Mouse (Mus musculus): ENCODE data around the gene Cx3cl1.

Gene Cx3cl1

GRCm38 (mm10) chr8:94803551-94803950 is 31.7 kb downstream of the Cx3cl1 start:
- no peak for DNase-seq

DNA sequence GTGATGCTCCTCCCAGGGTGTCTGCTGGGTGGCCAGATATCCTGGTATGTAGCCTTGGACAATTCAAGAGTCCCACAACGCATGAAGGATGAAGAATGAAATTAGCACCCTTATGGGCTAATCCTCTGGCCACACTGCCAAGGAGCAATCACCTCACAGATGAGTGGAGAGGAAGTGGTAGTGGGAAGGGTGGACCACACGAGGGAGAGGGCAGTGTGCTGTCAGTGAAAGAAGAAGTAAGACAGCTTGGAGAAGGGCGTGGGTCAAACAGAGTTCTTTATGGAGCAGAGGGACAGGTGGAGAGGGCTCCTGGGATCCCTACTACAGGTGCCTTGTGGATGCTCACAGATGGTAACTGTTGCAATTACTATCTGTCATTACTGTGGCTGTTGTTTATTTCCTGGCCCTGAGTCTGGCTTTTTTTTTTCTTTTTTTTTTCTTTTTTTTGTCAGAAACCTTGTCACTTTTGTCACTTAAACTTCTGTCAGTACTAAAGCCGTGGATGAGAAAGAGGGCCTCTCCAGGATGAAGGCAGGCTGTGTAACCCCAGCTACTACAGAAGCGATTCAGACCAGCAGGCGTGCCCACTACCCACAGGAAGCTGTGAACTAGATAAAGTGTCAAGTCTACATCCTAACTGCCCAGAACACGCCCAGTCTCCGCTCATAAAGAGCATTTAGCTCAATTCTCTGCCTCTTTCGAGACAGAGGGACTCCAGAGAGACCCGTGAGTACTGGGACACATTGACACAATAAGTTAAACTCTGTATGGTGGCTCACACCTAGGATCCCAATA is 32.9 kb downstream of the Cx3cl1 start:
- no peak for DNase-seq

GRCm38 (mm10) chr8:94805811-94806210 is 34.0 kb downstream of the Cx3cl1 start:
- DNase-seq: no peak

DNA sequence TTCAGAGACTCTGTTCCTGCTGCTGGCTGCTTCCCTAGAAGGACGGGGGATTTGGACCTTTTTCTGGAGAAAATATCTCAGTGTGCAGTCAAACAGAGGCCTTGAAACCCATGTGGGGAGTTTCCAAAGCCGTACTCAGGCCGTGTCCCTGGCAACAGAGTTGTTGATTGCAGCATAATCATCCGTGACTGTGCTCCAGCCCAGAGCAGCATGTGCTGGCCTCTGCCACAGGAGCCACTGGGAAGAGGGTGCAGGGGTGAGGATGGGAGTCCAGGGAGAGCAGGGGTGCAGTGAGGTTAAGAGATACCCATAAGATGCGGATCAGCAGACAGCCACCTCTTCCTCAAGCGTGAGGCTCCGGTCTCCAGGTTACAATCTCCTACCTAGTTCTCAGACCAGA is 35.7 kb downstream of the Cx3cl1 start:
- DNase-seq: no peak

DNA sequence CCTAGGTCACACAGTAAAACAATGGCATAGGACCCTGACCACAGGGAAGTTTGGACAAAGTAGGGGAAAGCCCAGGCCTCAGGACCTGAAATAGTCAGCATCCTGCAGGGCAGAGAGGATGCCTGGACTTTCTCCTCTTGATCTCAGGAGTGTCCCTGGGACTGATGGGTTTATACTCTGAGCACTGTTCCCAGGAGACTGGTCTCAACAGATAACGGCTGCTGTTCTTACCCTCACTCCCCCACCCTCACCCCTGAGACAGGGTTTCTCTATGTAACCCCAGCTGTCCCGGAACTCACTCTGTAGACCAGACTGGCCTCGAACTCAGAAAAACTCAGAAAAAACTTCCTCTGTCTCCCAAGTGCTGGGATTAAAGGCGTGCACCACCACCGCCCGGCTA is 36.6 kb downstream of the Cx3cl1 start:
- DNase-seq: no peak

GRCm38 (mm10) chr8:94810153-94810552 is 38.3 kb downstream of the Cx3cl1 start, which contains the start of gene Ccl17:
Gene Ccl17, plus strand, starts transcription at chr8:94810453.
- no peak for DNase-seq

DNA sequence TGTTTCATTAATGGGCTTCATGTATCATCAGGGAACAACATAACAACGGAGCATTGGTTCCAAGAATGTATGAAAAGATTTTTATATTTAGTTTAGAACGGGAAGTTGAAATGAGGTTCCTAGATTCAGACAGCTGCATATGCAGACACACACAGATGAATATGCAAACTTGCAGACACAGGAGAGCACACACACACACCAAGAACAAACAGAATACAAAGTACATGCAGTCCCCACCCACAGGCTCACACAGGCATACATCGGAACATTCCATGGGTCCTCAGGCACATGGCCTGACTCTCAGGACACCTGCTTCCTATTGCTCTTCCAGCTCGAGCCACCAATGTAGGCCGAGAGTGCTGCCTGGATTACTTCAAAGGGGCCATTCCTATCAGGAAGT is 39.0 kb downstream of the Cx3cl1 start:
- no peak for DNase-seq

DNA sequence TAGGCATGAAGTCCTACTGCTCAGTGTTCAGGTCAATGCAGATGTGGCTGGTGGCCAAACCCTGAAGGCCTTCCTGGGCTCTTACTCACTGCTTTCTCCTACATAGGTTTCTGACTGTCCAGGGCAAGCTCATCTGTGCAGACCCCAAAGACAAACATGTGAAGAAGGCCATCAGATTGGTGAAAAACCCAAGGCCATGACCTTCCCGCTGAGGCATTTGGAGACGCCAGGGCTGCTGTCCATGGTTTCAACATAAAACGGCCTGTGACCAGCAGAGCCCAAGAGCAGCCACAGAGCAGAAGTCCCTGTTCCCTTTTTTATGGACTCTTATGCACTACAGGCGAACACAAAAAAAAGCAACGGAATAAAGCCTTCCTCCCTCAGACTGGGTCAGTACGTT is 39.8 kb downstream of the Cx3cl1 start:
- no peak for DNase-seq

DNA sequence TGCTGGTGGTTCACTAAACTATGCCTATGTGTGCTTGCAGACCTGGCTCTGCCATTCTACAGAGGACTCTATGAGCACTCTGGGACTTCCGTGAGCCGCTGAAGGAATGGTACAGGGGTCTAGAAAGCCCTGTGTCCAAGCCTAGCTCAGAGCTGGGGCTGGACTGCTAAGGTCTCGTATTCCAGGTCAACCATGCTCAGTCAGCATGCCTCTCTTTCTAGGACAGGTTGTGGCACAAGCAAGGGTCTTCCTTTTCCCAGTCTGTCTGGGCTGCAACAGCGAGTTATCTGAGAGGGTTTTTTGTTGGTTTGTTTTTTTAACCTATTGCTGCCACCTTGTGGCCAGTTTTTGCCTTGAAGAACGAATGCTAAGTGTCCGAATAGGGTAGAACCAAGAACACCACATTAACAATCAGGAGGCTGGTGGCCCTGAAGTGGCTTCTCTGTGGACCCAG is 40.9 kb downstream of the Cx3cl1 start:
- peak; percentile 86 to 95 for DNase-seq

- peak; percentile 29 to 48 for DNase-seq
Observed at GRCm38 (mm10) chr8:94814556-94814955, 42.7 kb downstream of the Cx3cl1 start.

- DNase-seq: no peak
Observed at GRCm38 (mm10) chr8:94817933-94818332, 46.1 kb downstream of the Cx3cl1 start.

GRCm38 (mm10) chr8:94819671-94820179 is 47.9 kb downstream of the Cx3cl1 start:
- DNase-seq: no peak

DNA sequence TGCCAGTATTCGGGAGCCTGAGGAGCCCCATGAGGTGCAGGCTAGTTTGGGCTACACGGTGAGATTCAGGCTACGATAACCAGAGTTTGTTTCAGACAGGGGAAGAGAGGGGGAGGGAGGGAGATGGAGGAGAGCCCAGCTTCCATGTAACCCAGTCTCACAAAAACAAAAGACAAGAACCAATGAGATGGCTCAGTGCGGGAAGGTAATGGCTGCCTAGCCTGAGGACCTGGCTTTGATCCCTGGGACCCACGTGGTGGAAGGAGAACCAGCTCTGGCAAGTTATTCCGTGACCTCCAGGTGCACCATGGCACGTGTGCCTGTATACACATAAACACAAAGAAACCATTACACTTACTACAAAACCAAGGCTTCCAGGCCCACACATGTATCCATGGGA is 48.7 kb downstream of the Cx3cl1 start:
- DNase-seq: no peak

DNA sequence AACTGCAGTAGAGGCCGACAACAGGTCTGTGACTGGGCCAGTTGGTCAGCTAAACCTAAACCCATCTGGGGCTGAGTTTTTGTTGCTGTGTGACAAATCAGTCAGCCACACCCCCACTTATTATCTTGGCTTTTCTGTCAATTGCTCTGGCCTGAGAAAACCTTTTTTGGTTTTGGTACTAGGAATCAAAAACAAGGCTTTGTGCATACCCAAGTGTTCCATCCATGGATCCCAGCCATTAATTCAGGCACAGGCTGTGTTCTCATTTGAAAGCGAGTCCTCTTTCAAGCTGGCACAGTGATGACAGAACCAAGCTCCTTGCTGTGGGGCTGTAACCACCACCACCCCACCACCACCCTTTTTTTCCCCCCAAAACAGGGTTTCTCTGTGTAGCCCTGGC is 49.6 kb downstream of the Cx3cl1 start:
- no peak for DNase-seq

DNA sequence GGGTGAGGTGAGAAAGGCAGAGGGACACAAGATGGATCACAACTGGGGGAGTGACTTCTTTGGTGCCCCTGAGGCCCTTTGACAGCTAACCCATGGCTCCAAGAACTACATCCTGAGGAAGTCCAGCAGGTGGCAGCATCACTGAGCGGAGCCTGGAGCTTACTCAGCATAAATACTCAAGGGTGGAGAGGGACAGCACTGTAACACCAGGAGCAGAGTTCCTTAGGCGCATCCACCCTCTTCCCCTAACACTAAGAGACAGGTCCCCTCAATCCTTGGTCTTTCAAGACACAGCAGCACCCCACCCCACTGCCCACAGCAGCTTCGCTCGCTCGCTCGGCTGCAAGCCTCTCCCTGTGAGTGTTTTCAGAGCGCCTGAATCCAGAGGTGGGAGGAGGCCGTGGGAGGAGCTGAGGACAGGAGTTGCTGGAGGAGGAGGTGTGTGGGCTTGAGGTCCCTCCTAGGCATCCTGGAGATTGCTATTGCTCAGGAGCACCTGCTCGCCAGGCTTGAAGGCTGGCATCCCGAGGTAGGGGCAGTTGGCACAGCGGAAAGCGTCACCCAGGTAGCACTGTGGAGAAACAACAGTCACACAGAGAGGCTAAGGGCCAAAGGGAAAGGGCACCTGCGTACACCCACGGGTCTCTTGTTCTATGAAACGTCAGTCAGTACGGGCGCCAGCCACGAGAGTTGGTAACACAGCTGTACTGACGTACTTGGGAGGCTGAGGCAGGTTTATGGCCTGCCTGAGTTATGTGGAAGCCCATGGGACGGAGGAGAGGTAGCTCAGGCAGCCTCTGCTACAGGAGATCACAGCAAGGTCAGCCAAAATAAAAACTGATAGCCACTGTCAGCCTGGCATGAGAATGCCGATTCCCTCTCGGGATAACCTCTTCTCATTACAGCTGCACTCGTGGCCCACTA is 51.1 kb downstream of the Cx3cl1 start:
- peak; percentile 50 to 51 for DNase-seq

DNA sequence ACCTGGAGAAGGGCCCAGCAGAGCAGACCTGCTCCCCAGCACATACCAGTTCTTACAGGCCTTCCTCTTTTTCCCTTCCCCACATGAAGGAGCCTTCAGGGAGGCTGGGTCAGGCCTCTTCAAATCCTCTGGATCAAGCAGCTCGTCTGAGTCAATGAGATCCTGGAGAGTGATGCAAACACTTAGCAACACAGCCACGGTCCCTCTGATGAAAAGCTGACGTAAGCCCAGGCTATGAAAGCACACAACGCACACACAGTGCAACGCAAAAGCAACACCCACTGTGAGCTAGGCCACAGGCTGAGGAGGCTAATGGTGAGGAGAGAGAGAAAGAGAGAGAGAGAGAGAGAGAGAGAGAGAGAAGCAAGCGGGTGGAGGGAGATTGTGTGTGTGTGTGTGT is 53.4 kb downstream of the Cx3cl1 start:
- DNase-seq: no peak

GRCm38 (mm10) chr8:94826210-94826609 is 54.4 kb downstream of the Cx3cl1 start:
- DNase-seq: no peak

GRCm38 (mm10) chr8:94828284-94828683 is 56.5 kb downstream of the Cx3cl1 start:
- no peak for DNase-seq

Data from cerebellum, postnatal 36 days (tissue).